Mouse (Mus musculus): ENCODE measurements around the gene Ufc1. TPM values are rescaled to one million over a fixed set of nuclear protein-coding genes. Genes with fewer than 3 reads are reported as not detected.

The Ufc1 gene
- total RNA-seq (2012; rRNA removed) (98.4 and 120 TPM in 2 replicates), total RNA-seq (2014; rRNA removed) (115 and 121 TPM in 2 replicates), polyA plus RNA-seq (2012; ENCODE audit: insufficient read length, low read depth) (71.4 and 76.2 TPM in 2 replicates)

DNA sequence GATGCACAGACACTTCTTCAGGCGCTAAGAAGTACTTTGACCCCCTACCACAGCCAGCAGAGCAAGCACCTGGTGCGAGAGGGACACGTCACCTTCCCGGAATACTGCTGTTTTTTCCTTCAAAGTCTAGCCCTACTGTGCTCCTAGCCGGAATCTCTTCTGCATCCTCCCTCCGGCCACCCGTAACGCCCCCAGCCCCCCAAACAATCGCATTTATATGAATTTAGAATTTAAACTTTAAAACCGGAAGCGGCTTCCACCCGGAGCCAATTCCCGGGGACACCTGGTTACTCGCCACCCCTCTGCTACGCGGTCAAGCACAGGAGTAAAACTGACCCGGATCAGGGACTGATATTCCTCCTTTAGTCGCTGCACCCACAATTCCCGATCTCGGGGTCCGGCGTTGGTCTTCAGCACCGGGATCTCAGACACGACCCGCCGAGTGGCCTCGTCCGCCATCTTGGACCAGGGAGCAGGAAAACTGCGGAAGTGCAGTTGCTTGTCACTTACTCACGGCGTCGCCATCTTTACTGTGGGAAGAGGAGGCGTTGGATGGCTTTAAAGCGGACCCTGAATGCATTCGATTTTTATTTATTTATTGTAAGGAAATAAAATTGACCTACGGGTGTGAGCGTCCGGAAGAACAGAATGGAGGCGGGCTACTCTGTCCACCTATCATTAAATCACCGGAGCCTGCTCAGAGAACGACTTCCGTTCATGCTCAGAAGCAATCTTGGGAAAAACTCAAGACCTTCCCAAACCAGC, at the start of gene Ufc1:
Gene Ufc1 (minus strand): TSS at position 727 of the 765 bp plus-strand sequence.
- TF ChIP-seq POLR2A (IDR thresholded peaks at IDR 0.05; ENCODE audit: low read depth, low read length) (peak; percentile 84), E2F4 (IDR thresholded peaks at IDR 0.05; ENCODE audit: insufficient replicate concordance, low read depth, low read length) (peak; percentile 43; the same call in 1 of the 2 replicates), JUN (IDR thresholded peaks at IDR 0.05; ENCODE audit: insufficient read depth, low read depth, low read length) (no peak), NELFE (IDR thresholded peaks at IDR 0.05; ENCODE audit: low read depth, low read length) (peak; percentile 41; the same call in 1 of the 2 replicates), KAT2A (IDR thresholded peaks at IDR 0.05; ENCODE audit: insufficient replicate concordance, low read length) (0 out of 2 replicates have a peak, but pooled peaks have one; percentile 63), SIN3A (IDR thresholded peaks at IDR 0.05; ENCODE audit: low read length) (no peak), ZKSCAN1 (IDR thresholded peaks at IDR 0.05; ENCODE audit: borderline replicate concordance, low read depth, low read length) (no peak), NRF1 (IDR thresholded peaks at IDR 0.05; ENCODE audit: low read depth, low read length) (peak; percentile 75), TCF12 (IDR thresholded peaks at IDR 0.05; ENCODE audit: low read depth, low read length) (peak; percentile 71), MAZ (IDR thresholded peaks at IDR 0.05; ENCODE audit: low read depth, low read length) (no peak), MAX (IDR thresholded peaks at IDR 0.05; ENCODE audit: low read length) (peak; percentile 22; the same call in 1 of the 2 replicates), ELF1 (IDR thresholded peaks at IDR 0.05; ENCODE audit: low read depth, low read length) (peak; percentile 92), IRF4 (IDR thresholded peaks at IDR 0.05; ENCODE audit: low read depth, low read length) (no peak), ZMIZ1 (IDR thresholded peaks at IDR 0.05; ENCODE audit: low read depth, low read length) (peak; percentile 11; the same call in 1 of the 2 replicates), MAFK (IDR thresholded peaks at IDR 0.05; ENCODE audit: insufficient replicate concordance, low read length) (no peak), MYC (IDR thresholded peaks at IDR 0.05; ENCODE audit: low read depth, low read length) (0 out of 2 replicates have a peak, but pooled peaks have one; percentile 34), HCFC1 (IDR thresholded peaks at IDR 0.05; ENCODE audit: low read depth, low read length) (peak; percentile 83), RAD21 (IDR thresholded peaks at IDR 0.05; ENCODE audit: low read depth, low read length) (no peak)
- Histone ChIP-seq H3K27me3 (replicated peaks) (no peaks in the 10 kb centered on the region), H3K4me1 (ENCODE audit: control insufficient read depth in 1 of 2, insufficient read depth in 2 of 2) (peaks cover 0 to 17% of the 10 kb centered on the region in 2 experiments; a peak in 3 of 4 replicates), H3K9ac (ENCODE audit: insufficient read depth, low read depth) (peak within 1 kb of the TSS; percentile 96), H3K9me3 (replicated peaks; ENCODE audit: low read length) (no peaks in the 10 kb centered on the region), H3K4me2 (ENCODE audit: insufficient read depth, low read depth, poor library complexity, severe bottlenecking) (peak within 1 kb of the TSS; percentile 69; the same call in 1 of the 2 replicates), H3K36me3 (replicated peaks in 1 of 2; ENCODE audit: control insufficient read depth in 1 of 2, insufficient read depth in 1 of 2, low read length in 1 of 2) (peaks cover 9 to 16% of the 10 kb centered on the region in 2 experiments), H3K27ac (ENCODE audit: insufficient read depth, low read depth) (peak within 1 kb of the TSS; percentile 81), H3K4me3 (replicated peaks in 1 of 3; ENCODE audit: low read depth in 2 of 3, low read length in 2 of 3, poor library complexity in 1 of 3) (peak within 1 kb of the TSS; percentile 76 to 78 (median 77)), H3K79me2 (replicated peaks; ENCODE audit: control insufficient read depth, extremely low read depth, insufficient read depth, poor library complexity, severe bottlenecking) (peaks cover 16% of the 10 kb centered on the region)
- peak; percentile 86 for DNase-seq (ENCODE audit: extremely low read depth)
- dilution Hi-C loops (cut with MboI; ENCODE audit: extremely low pct_ligation_motif_present, extremely low pct_unique_long_range_greater_than_20kb, low sequenced_read_pairs) = no loop called here
- in situ Hi-C loops (cut with MboI; ENCODE audit: low pct_ligation_motif_present, low pct_unique_long_range_greater_than_20kb, low sequenced_read_pairs) = no loop called here
